Mouse (Mus musculus): ENCODE data around the gene Anks1b.
A peak's percentile ranks its signal among the peaks of the same experiment; 100 is the strongest.

Anks1b gene

GRCm38 (mm10) chr10:90757773-90758172 lies 884.5 kb downstream of the Anks1b start:
- no peak for DNase-seq

- DNase-seq, result no peak
Measured at GRCm38 (mm10) chr10:90759929-90760328, 886.6 kb downstream of the Anks1b start.

GRCm38 (mm10) chr10:90766261-90766660 lies 893.0 kb downstream of the Anks1b start:
- no peak for DNase-seq

- no peak for DNase-seq
Measured at GRCm38 (mm10) chr10:90770403-90770955, 897.2 kb downstream of the Anks1b start.

- no peak for DNase-seq
Measured at GRCm38 (mm10) chr10:90771046-90771445, 897.7 kb downstream of the Anks1b start.

GRCm38 (mm10) chr10:90771471-90772226 lies 898.3 kb downstream of the Anks1b start:
- peak; percentile 3 for DNase-seq

- DNase-seq, result peak; percentile 7
Measured at GRCm38 (mm10) chr10:90779561-90780400, 906.5 kb downstream of the Anks1b start.

GRCm38 (mm10) chr10:90784981-90785650 lies 911.8 kb downstream of the Anks1b start:
- no peak for DNase-seq

- DNase-seq, result no peak
Measured at GRCm38 (mm10) chr10:90785680-90786079, 912.4 kb downstream of the Anks1b start.

GRCm38 (mm10) chr10:90803112-90803511 lies 929.8 kb downstream of the Anks1b start:
- no peak for DNase-seq

- no peak for DNase-seq
Measured at GRCm38 (mm10) chr10:90804602-90805095, 931.3 kb downstream of the Anks1b start.

GRCm38 (mm10) chr10:90808616-90809310 lies 935.5 kb downstream of the Anks1b start:
- no peak for DNase-seq

- no peak for DNase-seq
Measured at GRCm38 (mm10) chr10:90809911-90810590, 936.7 kb downstream of the Anks1b start.

GRCm38 (mm10) chr10:90811446-90811845 lies 938.1 kb downstream of the Anks1b start:
- no peak for DNase-seq

- no peak for DNase-seq
Measured at GRCm38 (mm10) chr10:90813326-90813725, 940.0 kb downstream of the Anks1b start.

GRCm38 (mm10) chr10:90814412-90814811 lies 941.1 kb downstream of the Anks1b start:
- DNase-seq, result no peak

- no peak for DNase-seq
Measured at GRCm38 (mm10) chr10:90818246-90818937, 945.1 kb downstream of the Anks1b start.

GRCm38 (mm10) chr10:90823438-90823837 lies 950.1 kb downstream of the Anks1b start:
- DNase-seq, result no peak

GRCm38 (mm10) chr10:90824692-90825091 lies 951.4 kb downstream of the Anks1b start:
- no peak for DNase-seq

GRCm38 (mm10) chr10:90826939-90827338 lies 953.6 kb downstream of the Anks1b start:
- peak; percentile 17 for DNase-seq

All from kidney, adult 9 months (tissue).